Mouse (Mus musculus) intestine, embryonic 14.5 days (tissue): ENCODE data around the gene Mroh2a. TPM values are rescaled to one million over a fixed set of nuclear protein-coding genes. Genes with fewer than 3 reads are reported as not detected.

Source experiments
- ATAC-seq: fragments of 200-750 bp; cut with Nextera tagmentation; replicated peaks from 2 replicates; pipeline ENCODE4 v1.8.0; 2017; ENCODE audit warnings: low read depth, moderate number of reproducible peaks, moderate TSS enrichment, moderate library complexity; ENCODE audit not compliant: low FRiP score, low TSS enrichment
- DNase-seq: peaks from one replicate; pipeline ENCODE4 v3.0.0-alpha.2; 2018; ENCODE audit warnings: low spot score
- H3K27ac ChIP-seq: fragments of 300-500 bp; sonication (generic); 2 replicates; pipeline ENCODE4 v1.5.1; 2014; ENCODE audit warnings: low read depth, mild to moderate bottlenecking, control low read depth
- H3K27me3 ChIP-seq: fragments of 300-500 bp; sonication (generic); replicated peaks from 2 replicates; pipeline ENCODE4 v1.6.1; 2014; ENCODE audit warnings: low read length, control low read depth; ENCODE audit not compliant: control insufficient read depth, insufficient read depth
- H3K36me3 ChIP-seq: fragments of 300-500 bp; sonication (generic); 2 replicates; pipeline ENCODE4 v1.6.1; 2014; ENCODE audit warnings: low read length, control low read depth; ENCODE audit not compliant: control insufficient read depth, insufficient read depth
- H3K4me1 ChIP-seq: fragments of 300-500 bp; sonication (generic); replicated peaks from 2 replicates; pipeline ENCODE4 v1.6.1; 2014; ENCODE audit warnings: low read length, control low read depth, mixed read lengths; ENCODE audit not compliant: control insufficient read depth, insufficient read depth
- H3K4me2 ChIP-seq: fragments of 300-500 bp; sonication (generic); 2 replicates; pipeline ENCODE4 v1.6.1; 2014; ENCODE audit warnings: low read length
- H3K4me3 ChIP-seq: fragments of 300-500 bp; sonication (generic); 2 replicates; pipeline ENCODE4 v1.5.1; 2014; ENCODE audit warnings: low read depth, low read length, control low read depth, mixed read lengths
- H3K9ac ChIP-seq: fragments of 300-500 bp; sonication (generic); 2 replicates; pipeline ENCODE4 v1.6.1; 2014; ENCODE audit warnings: mild to moderate bottlenecking, low read length
- H3K9me3 ChIP-seq: fragments of 300-500 bp; sonication (generic); 2 replicates; pipeline ENCODE4 v1.6.1; 2016; ENCODE audit warnings: low read length, control low read depth; ENCODE audit not compliant: control insufficient read depth
- WGBS: fragments of 180-500 bp; shearing (Covaris S2); extraction: QIAGEN DNeasy Blood & Tissue Kit; methylation state at CpG from one replicate; pipeline ENCODE4 v1.1.7; 2014; 5-methylcytosine and 5-hydroxymethylcytosine counted together
- polyA plus RNA-seq: library from polyadenylated mRNA; unstranded; fragments of >200 nt; fragmentation: Nextera tagmentation; extraction: Ambion mirVana; gene quantifications from 2 replicates; pipeline ENCODE4 v1.2.1, GENCODE M21; 2014

Gene Mroh2a
- 1.1 and 2.8 TPM in 2 replicates for polyA plus RNA-seq

DNA sequence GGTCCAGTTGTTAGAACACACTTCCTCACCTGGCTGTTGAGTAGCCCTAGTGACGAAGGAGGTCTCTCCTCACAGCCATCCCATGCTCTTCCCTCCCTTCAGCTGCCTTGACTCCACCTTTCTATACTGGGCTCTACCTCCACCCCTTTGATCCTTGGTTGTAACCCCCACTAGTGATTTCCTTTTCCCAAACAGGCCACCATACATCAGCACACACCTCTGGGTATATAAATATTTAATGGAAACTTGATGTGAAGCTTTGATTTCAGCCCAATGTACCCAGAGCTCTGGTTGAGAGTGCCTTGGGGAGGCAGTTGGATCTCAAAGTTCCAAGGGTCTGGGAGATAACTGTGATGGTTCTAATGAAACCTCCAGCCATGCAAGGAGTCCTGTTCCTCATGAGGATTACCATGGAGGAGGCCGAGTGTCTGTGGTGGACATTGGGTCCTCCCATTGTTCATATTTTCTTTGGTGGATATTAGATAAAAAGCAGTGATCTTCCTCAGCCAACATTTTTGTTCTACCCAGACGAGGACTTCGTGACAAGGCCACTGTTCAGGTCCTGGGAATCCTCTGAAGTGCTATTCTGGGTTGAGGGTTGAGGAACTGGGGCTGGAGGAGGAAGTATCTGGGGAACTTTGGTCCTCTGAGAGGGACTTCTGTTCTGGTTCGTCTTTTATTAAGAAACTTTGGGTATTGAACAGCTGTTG lies at the start of gene Mroh2a:
Gene Mroh2a (plus strand): TSS at position 317 of the 710 bp plus-strand sequence.
- H3K9ac ChIP-seq, result no peak within 1 kb of the TSS
- no peaks in the 10 kb centered on the region for H3K27me3 ChIP-seq
- H3K9me3 ChIP-seq, result peaks cover 65% of the 10 kb centered on the region
- H3K4me1 ChIP-seq, result no peaks in the 10 kb centered on the region
- no peak within 1 kb of the TSS for H3K4me2 ChIP-seq
- H3K27ac ChIP-seq, result no peak within 1 kb of the TSS
- WGBS, result 51% methylated on average over 5 of the region's 5 CpGs
- no peak within 1 kb of the TSS for H3K4me3 ChIP-seq
- H3K36me3 ChIP-seq, result no peaks in the 10 kb centered on the region
- DNase-seq (peak; percentile 52), ATAC-seq (no peak)

DNA sequence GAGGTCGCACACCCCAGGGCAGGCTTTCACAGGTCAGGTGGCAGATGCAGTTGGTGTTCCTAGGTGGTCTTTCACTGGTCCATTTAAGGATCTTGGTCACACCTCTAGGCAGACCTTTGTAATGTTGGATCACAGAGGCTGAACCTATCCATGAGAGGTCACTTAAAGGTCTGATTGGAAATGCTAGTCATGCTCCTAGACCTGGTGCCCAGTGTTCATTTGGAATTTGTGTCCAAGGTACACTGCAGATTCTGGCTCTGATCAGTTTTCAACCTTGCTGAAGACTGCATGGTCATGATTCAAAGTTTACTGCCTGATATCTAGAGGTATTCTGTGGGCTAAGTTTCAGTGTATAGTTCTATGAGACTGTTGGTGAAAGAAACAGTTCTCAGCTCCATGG lies 47.1 kb upstream of the Mroh2a start:
- Histone ChIP-seq H3K4me1 (no peaks in the 10 kb centered on the region), H3K9me3 (peaks cover 12% of the 10 kb centered on the region; the same call in 1 of the 2 replicates), H3K4me3 (no peak overlapping the region), H3K4me2 (no peak overlapping the region), H3K27me3 (no peaks in the 10 kb centered on the region), H3K9ac (no peak overlapping the region), H3K27ac (no peak overlapping the region), H3K36me3 (no peaks in the 10 kb centered on the region)
- 88% methylated on average over 1 of the region's 1 CpGs for WGBS
- ATAC-seq (no peak), DNase-seq (no peak)

DNA sequence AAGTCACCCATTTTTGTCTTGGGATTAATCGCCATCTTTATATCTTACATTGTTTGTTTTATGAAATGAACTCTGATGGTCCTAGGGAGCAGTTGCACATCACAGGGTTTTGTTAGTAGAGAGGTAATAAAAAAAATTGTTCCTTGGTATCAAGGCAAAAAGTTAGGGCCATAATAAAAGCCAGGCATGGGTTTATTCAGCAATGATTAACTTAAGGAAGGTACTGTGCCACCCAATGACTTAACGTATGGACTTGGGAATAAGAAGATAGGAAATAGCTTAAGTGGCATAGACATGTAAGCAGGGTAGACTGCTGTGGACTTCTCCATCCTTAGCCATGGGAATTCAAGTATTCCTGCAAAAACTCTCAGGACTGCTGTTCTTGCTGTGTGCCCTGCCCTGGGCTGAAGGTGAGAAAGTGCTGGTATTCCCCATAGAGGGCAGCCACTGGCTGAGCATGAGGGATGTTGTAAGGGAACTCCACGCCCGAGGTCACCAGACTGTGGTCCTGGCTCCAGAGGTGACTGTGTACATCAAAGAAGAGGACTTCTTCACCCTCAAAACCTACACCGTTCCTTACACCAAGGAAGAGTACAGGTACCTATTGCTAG lies 40.4 kb upstream of the Mroh2a start:
- Histone ChIP-seq H3K4me2 (no peak overlapping the region), H3K27me3 (no peaks in the 10 kb centered on the region), H3K36me3 (no peaks in the 10 kb centered on the region), H3K9me3 (no peaks in the 10 kb centered on the region), H3K4me3 (no peak overlapping the region), H3K9ac (no peak overlapping the region), H3K4me1 (no peaks in the 10 kb centered on the region), H3K27ac (no peak overlapping the region)
- no peak for ATAC-seq
- WGBS, result 83% methylated on average over 5 of the region's 5 CpGs
- no peak for DNase-seq

DNA sequence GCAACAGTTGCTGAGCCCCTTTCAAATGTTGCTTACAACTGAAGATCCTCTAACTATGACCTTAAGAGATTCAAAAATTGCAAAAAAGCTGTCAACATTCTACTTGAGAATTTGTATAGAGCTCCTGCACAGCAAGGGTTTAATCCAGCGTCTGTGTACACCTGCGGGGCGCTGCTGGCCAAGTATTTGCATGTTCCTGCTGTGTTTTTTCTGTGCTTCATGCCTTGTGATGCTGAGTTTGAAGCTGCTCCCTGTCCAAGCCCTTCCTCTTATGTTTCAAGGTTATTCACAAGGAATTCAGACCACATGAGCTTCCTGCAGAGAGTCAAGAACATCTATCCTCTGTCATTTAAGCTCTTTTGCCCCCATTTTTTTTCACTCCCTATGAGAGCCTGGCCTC lies 34.6 kb upstream of the Mroh2a start:
- no peak for DNase-seq
- 81% methylated on average over 3 of the region's 3 CpGs for WGBS
- H3K36me3 ChIP-seq, result no peaks in the 10 kb centered on the region

DNA sequence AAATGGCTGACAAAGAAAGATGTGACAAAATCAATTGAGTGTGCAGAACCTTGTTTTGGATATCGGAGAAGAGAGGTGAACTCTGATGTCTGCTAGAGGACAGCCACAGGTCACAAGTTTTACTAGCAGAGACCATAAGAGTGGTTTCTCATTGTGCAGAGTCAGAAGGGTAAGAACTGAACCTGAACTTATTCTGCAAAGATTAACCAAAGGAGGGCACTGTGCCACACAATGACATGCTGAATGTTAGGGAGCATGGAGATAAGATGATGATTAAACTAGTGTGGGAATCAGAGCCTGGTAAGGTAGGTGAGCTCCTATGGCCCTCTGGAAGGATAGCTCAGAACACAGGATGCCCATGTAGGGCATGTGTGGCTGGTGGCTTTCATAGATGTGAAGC lies 31.1 kb upstream of the Mroh2a start:
- no peak overlapping the region for H3K27ac ChIP-seq

More for the DNA sequence above, 34.6 kb upstream of the Mroh2a start:
- Histone ChIP-seq H3K4me2 (no peak overlapping the region), H3K9me3 (no peaks in the 10 kb centered on the region), H3K27me3 (no peaks in the 10 kb centered on the region), H3K4me3 (no peak overlapping the region), H3K9ac (no peak overlapping the region), H3K4me1 (no peaks in the 10 kb centered on the region), H3K27ac (no peak overlapping the region)
- no peak for ATAC-seq

DNA sequence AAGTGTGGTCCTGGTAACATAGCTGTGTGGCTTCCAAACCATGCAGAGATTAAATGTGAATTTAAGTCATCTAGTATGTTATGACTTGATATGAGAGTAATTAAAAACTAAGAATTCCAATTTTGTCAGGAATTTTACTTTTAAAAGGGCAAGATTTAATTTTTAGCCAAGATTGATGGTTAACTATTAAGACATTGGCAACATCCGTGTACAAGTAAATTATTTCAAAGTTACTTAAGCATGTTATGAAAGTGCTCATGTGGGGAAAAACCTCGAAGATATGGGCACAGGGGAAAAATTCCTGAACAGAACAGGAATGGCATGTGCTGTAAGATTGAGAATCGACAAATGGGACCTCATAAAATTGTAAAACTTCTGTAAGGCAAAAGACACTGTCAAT lies 29.3 kb upstream of the Mroh2a start:
- DNase-seq (no peak), ATAC-seq (no peak)
- Histone ChIP-seq H3K4me3 (no peak overlapping the region), H3K4me1 (no peaks in the 10 kb centered on the region), H3K4me2 (no peak overlapping the region), H3K9ac (no peak overlapping the region), H3K27me3 (no peaks in the 10 kb centered on the region), H3K27ac (no peak overlapping the region), H3K9me3 (no peaks in the 10 kb centered on the region), H3K36me3 (no peaks in the 10 kb centered on the region)
- WGBS, result 78% methylated on average over 3 of the region's 3 CpGs

More for the DNA sequence above, 31.1 kb upstream of the Mroh2a start:
- ATAC-seq, result no peak
- Histone ChIP-seq H3K36me3 (no peaks in the 10 kb centered on the region), H3K4me1 (no peaks in the 10 kb centered on the region), H3K4me2 (no peak overlapping the region), H3K9me3 (no peaks in the 10 kb centered on the region), H3K9ac (no peak overlapping the region), H3K4me3 (no peak overlapping the region), H3K27me3 (no peaks in the 10 kb centered on the region)
- no peak for DNase-seq
- 83% methylated on average over 1 of the region's 1 CpGs for WGBS

DNA sequence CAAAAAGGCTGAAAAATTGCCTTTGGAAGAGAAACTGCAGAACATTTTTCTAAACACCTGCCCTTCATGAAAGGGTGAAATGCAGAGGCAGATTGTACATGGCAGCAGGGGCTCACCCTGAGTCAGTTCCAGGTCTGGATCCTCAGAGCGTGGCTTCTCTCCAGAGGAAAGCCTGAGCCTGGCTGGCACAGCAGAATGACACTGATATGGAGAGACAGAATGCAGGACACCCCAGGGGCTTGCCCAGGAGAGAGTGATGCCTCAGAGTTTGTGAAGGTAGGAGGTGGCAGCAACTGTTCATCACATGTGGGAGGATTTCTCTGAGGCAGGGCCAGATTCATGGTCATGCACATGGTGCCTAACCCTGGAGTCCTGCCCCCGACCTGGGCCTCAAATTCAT lies 26.8 kb upstream of the Mroh2a start:
- H3K9me3 ChIP-seq, result peaks cover 4% of the 10 kb centered on the region; the same call in 1 of the 2 replicates
- H3K36me3 ChIP-seq, result no peaks in the 10 kb centered on the region
- no peak for DNase-seq
- H3K4me3 ChIP-seq, result no peak overlapping the region
- H3K4me2 ChIP-seq, result no peak overlapping the region
- WGBS, result 54% methylated on average over 2 of the region's 2 CpGs
- H3K27me3 ChIP-seq, result no peaks in the 10 kb centered on the region
- H3K27ac ChIP-seq, result no peak overlapping the region
- H3K9ac ChIP-seq, result no peak overlapping the region
- no peak for ATAC-seq
- peaks cover under 1% of the 10 kb centered on the region; the same call in 1 of the 2 replicates for H3K4me1 ChIP-seq

DNA sequence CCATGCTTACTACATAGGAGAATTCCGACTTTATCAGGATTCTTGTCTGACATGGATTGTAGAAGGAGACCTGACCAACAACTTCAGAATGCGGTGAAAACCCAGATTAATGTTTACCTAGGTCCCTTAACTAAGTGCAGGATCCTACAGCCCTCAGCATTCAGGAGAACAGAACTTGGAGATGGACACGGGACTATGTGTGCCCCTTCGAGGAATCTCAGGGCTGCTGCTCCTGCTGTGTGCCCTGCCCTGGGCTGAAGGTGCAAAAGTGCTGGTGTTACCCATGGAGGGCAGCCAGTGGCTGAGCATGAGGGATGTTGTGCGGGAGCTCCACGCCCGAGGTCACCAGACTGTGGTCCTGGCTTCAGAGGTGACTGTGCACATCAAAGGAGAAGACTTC lies 26.3 kb upstream of the Mroh2a start, which contains the start of gene Ugt1a2:
Gene Ugt1a2 (plus strand): TSS at position 146 of the 400 bp plus-strand sequence.
- no peak for DNase-seq
- 70% methylated on average over 7 of the region's 7 CpGs for WGBS

More for the DNA sequence above, 26.3 kb upstream of the Mroh2a start, which contains the start of gene Ugt1a2:
- H3K4me3 ChIP-seq, result no peak within 1 kb of the TSS
- H3K4me2 ChIP-seq, result no peak within 1 kb of the TSS
- no peak within 1 kb of the TSS for H3K27ac ChIP-seq
- H3K9ac ChIP-seq, result no peak within 1 kb of the TSS
- peaks cover 4% of the 10 kb centered on the region; the same call in 1 of the 2 replicates for H3K9me3 ChIP-seq
- H3K36me3 ChIP-seq, result no peaks in the 10 kb centered on the region
- H3K27me3 ChIP-seq, result no peaks in the 10 kb centered on the region
- H3K4me1 ChIP-seq, result peaks cover 5% of the 10 kb centered on the region; the same call in 1 of the 2 replicates
- no peak for ATAC-seq
